Mouse (Mus musculus): ENCODE measurements at regions not wholly inside any gene's neighbourhood (a gene's known extent, or its start where the extent isn't known, plus 50 kb on each side); places are given as distances from the start of the nearest gene placed in this dataset.
"Not testable (repeated sequence)": the region's sequence is repeated elsewhere in the genome, so short reads cannot be mapped to it uniquely, and the experiment has no call there.

DNA sequence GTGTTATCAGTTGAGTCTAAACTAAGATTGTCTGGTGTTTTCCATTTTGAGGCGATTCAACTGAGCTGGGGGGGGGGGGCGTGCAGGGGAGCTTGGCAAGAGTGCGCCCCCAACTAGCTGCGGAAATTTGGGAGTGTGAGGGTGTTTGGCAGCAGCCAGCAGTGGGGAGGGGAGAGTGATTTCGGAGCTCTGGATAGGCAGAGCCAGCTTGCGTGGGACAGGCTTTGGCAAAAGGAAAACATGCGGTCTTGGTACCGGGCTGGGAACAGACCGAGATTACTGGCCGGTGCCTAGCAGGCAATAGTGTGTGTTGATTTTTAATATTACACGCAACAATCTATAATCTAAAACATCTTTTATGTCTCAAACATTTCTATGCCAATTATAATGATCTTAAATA is 199.4 kb upstream of the Cdk6 start:
- not testable (repeated sequence) for H3K36me3 ChIP-seq (ENCODE audit: control insufficient read depth, insufficient read depth, low read length, poor library complexity, severe bottlenecking)

DNA sequence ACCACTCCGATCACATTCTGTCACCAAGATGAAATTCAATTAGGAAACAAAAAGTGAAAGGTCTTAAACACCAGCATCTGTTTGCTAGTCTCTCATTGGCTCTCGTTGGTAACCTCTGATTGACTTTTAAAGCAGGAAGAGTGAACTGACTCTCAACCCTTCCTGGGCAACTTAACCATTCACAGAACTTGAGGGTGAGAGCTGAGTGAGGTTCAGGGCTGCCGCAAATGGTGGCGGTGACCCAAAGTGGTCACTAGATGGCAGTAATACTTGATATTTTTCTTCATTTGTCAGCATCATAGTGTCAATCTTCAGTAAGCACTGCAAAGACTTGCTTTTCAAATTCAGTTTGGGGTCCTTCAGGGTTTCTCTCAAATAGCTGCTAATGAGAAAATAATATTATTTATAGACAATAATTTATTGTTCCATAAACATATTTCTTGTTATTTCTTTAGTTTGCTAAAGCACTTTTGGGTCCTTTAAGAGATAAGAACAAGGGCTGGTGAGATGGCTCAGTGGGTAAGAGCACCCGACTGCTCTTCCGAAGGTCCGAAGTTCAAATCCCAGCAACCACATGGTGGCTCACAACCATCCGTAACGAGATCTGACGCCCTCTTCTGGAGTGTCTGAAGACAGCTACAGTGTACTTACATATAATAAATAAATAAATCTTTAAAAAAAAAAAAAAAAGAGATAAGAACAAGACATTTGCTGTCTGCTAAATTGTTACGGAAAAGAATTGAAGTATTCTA is 194.6 kb upstream of the Cdk6 start:
- H3K36me3 ChIP-seq (ENCODE audit: control insufficient read depth, insufficient read depth, low read length, poor library complexity, severe bottlenecking); H3K27me3 ChIP-seq (ENCODE audit: control insufficient read depth, insufficient read depth, low read length, poor library complexity, severe bottlenecking): not testable (repeated sequence)
- peak; percentile 63 for DNase-seq (ENCODE audit: low read depth, low spot score)

More for the DNA sequence above, 199.4 kb upstream of the Cdk6 start:
- not testable (repeated sequence) for H3K27me3 ChIP-seq (ENCODE audit: control insufficient read depth, insufficient read depth, low read length, poor library complexity, severe bottlenecking); DNase-seq (ENCODE audit: low read depth, low spot score)

DNA sequence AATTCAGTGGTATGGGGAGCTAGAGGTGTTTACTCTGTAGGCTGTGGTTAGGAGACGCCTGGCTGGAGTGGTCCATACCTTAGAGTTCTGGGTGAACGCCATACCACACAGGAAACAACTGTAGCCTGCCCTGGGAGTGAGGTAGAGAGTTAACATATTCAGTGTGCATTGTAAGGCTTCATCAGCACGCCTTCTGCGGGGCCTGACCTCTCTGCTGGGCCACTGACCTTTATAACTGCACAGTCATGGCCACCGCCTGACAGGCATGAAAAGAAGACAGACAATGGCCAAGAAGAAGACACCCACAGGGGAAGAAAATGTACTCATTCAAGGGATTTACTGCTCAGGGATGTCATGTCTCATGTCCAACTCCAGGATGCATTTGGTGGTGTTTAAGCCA is 191.4 kb upstream of the Cdk6 start:
- not testable (repeated sequence) for H3K27me3 ChIP-seq (ENCODE audit: control insufficient read depth, insufficient read depth, low read length, poor library complexity, severe bottlenecking); H3K36me3 ChIP-seq (ENCODE audit: control insufficient read depth, insufficient read depth, low read length, poor library complexity, severe bottlenecking); DNase-seq (ENCODE audit: low read depth, low spot score)

DNA sequence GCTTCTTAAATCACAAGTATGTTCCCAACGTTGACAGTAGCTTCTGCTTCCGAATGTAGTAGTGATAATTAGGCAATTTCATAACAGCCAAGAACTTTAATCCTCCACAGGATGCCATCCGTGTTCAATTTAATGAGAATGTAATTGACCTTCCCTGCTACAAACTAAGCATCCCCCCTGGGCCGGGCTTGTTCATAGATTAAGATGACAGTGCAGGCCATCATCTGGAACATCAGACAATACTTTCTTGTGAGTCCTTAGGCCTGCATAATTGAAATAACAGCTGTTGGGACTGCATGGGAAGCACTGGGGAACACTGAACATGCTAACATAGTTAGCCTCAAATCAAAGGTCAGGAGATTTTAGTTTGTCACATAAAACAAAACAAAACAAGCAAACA is 190.5 kb upstream of the Cdk6 start:
- not testable (repeated sequence) for DNase-seq (ENCODE audit: low read depth, low spot score); H3K27me3 ChIP-seq (ENCODE audit: control insufficient read depth, insufficient read depth, low read length, poor library complexity, severe bottlenecking); H3K36me3 ChIP-seq (ENCODE audit: control insufficient read depth, insufficient read depth, low read length, poor library complexity, severe bottlenecking)

DNA sequence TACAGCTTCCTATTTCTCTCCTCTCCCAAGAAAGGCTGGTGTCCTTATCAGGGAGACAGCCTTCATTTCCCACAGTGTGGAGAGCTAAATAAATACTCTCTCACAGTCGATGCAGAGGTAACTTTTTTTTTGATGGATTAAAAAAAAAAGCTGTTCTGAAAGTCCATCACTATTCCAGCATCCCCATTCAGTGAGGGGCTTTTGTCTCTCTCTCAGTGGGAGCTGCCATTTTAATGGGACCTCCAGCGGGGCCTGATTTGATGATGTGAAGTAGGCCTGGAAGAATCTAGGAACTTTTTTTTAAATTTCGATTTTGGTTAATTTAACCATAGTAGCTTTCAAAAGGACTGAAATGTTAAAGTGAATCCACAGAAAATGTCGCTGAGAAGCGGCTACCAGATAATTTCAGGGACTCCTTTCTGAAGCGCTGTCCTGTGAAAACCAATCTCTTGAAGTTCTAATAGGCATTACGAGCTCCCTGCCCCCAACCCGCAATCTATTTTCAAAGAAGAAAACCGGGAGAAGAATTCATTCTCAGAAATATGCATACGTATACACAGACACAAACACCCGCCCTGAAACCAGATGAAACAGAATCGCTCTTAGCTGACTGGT is 189.6 kb upstream of the Cdk6 start:
- not testable (repeated sequence) for DNase-seq (ENCODE audit: low read depth, low spot score); H3K36me3 ChIP-seq (ENCODE audit: control insufficient read depth, insufficient read depth, low read length, poor library complexity, severe bottlenecking); H3K27me3 ChIP-seq (ENCODE audit: control insufficient read depth, insufficient read depth, low read length, poor library complexity, severe bottlenecking)

DNA sequence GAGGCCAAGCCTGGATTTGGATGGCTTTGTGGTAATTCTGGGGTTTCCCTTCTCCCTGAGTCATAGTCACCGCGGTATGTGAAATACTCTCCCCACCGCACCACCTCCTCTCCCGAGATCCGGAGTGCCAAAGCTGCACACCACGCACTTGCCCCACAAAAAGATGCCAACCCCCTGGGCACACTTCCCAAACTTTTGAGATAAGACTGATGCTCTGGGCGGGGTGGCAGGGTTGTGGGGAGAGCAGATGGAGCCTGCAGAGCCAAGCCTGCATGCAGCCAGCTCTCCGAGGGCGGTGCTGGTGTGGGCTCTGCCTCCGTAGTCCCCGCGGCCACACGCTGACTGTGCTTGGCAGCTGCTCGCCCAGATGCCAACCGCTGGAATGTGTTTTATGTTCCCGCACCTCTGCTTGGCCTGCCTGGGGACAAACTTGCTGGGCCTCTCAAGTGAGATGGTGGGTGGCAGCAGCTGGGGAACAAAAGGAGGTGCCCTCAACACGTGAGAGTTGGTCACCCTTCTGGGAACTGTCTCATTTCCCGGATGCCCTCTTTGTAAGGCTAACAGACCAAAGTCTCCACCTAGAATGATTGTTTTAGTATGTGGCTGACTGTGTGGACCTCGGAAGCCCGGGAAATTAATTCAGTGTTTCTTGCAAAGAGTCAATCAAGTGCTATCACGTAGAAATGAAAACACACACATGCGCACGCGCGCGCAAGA is 189.0 kb upstream of the Cdk6 start:
- DNase-seq (ENCODE audit: low read depth, low spot score); H3K27me3 ChIP-seq (ENCODE audit: control insufficient read depth, insufficient read depth, low read length, poor library complexity, severe bottlenecking); H3K36me3 ChIP-seq (ENCODE audit: control insufficient read depth, insufficient read depth, low read length, poor library complexity, severe bottlenecking): not testable (repeated sequence)

DNA sequence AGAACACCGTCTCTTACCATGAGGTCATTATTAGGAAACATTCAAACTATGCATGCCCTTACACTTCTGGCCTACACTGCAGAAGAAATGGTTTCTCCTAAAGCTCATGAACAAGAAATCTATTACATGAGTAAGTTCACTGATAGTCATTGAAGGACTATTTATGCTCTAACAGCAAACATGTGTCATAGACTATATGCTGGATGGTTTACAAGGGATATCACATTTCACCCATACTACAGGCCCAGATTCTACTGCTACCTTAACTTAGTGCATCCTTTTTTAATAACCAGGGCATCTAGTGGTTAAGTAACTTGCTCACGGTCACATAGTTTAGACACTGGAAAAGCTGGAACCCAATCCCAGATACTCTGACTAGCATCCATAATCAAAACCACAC is 175.8 kb upstream of the Cdk6 start:
- not testable (repeated sequence) for DNase-seq (ENCODE audit: low read depth, low spot score); H3K27me3 ChIP-seq (ENCODE audit: control insufficient read depth, insufficient read depth, low read length, poor library complexity, severe bottlenecking)

DNA sequence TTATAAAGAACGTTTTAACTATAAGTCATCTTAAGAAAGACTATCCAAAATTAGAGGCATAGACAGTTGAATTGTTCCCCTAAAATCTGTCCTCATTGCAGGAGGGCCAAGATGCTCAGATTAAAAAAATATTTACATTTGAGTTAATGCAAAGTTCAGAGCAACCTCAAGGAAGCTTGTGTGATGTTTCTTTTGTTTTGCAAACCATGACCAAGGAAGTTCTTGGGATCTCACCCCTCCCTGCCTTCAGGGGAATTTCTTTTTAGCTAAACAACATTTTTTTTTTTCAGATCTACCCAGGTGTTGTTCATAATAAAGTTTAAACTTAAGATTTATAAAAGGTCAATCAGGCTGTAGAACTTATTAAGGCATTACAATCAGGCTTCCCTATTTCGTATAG is 174.8 kb upstream of the Cdk6 start:
- not testable (repeated sequence) for DNase-seq (ENCODE audit: low read depth, low spot score); H3K27me3 ChIP-seq (ENCODE audit: control insufficient read depth, insufficient read depth, low read length, poor library complexity, severe bottlenecking); H3K36me3 ChIP-seq (ENCODE audit: control insufficient read depth, insufficient read depth, low read length, poor library complexity, severe bottlenecking)

More for the DNA sequence above, 175.8 kb upstream of the Cdk6 start:
- H3K36me3 ChIP-seq (ENCODE audit: control insufficient read depth, insufficient read depth, low read length, poor library complexity, severe bottlenecking): not testable (repeated sequence)

DNA sequence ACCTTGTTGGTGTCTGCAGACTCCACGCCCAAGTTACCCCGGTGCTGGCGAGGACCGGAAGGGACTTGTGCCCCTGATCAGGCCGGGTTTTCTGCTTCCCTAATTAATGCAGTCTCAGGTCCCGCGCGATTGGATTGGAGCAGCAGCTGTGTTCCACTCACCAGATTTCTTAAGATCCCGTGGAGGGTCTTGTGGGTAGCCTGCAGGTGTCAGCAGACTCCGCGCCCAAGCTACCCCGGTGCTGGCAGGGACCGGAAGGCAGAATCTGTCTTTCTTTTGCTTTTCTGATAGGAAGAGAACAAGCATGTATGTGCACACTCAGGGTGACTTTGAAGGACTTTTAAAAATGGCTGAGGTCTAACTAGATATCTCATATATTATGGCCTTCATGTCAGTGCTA is 147.7 kb upstream of the Cdk6 start:
- not testable (repeated sequence) for H3K27me3 ChIP-seq (ENCODE audit: control insufficient read depth, insufficient read depth, low read length, poor library complexity, severe bottlenecking)
- peak; percentile 50 for DNase-seq (ENCODE audit: low read depth, low spot score)

DNA sequence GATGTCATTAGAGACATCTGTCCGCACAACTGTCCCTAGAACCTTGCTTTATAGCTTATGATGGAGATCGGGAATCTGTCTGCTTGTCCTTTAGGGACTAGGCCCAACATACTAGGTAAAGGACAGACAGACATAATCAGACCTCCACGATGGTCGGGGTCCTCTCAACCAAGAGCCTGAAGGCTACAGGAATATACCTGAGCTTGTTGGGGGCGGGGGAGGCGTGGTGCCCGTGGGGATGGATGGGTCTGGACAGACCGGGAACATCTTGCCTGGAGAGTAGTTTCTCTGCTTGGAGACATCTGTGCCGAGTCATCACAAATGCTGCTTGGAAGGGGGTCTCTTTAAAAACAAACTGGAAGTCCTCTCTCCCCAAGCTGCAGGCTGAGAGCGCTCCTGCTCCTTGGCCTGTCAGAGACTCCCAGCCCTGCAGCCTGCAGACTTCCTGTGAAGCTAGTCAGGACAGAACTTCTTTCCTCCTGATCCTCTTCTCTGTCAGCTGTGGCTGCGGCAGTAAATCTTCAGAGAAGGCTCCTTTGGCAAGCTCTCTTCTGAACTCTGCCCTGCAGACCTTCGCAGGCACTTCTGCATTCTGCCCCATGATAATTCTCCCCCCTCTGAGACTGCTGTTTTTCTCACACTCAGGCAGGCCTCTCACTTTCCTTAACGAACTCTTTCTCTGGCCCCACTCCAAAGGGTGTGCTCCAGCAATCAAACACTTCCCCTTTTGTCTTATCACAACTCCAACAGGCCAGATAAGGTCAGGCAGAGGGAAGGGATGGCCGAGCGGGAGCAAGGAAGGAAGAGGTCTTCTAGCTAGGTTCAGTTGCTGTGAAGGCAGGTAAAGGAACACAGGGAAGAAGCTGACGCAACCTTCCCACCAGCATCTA is 143.1 kb upstream of the Cdk6 start:
- Histone ChIP-seq H3K27me3 (ENCODE audit: control insufficient read depth, insufficient read depth, low read length, poor library complexity, severe bottlenecking) (no peaks in the 10 kb centered on the region), H3K36me3 (ENCODE audit: control insufficient read depth, insufficient read depth, low read length, poor library complexity, severe bottlenecking) (no peaks in the 10 kb centered on the region)
- DNase-seq (ENCODE audit: low read depth, low spot score): peak; percentile 7

More for the DNA sequence above, 147.7 kb upstream of the Cdk6 start:
- H3K36me3 ChIP-seq (ENCODE audit: control insufficient read depth, insufficient read depth, low read length, poor library complexity, severe bottlenecking): not testable (repeated sequence)

DNA sequence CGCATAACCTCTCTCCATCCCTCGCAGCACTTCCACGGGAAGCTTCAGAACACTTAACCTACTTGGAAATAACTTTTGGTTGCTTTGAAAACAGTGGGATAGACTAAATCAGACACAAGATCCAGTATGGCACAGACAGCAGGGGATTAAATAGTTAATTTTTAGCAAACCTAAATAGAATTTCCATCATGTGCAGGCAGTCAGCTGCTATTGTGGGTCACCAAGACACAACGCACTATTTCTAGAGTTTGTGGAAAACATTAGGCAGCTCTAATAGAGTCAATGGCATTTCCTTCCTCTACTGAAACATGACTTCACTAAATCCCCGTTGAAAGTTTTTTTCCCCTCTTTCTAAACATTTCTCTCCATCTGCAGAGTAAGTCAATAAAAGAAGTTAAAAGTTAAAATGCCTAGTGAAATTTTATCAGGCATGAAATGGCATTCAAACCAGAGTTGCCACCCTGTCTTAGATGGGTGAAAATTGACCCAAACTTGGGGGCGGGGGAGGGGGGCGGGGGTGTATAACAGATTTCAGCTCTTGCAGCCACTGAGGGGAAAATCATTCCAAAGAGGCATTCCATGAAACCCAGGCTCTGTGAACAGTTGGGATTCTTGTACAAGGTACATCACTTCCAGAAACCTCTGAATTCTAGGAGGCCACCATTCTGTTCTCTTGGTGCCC is 142.3 kb upstream of the Cdk6 start:
- not testable (repeated sequence) for H3K27me3 ChIP-seq (ENCODE audit: control insufficient read depth, insufficient read depth, low read length, poor library complexity, severe bottlenecking); H3K36me3 ChIP-seq (ENCODE audit: control insufficient read depth, insufficient read depth, low read length, poor library complexity, severe bottlenecking); DNase-seq (ENCODE audit: low read depth, low spot score)

DNA sequence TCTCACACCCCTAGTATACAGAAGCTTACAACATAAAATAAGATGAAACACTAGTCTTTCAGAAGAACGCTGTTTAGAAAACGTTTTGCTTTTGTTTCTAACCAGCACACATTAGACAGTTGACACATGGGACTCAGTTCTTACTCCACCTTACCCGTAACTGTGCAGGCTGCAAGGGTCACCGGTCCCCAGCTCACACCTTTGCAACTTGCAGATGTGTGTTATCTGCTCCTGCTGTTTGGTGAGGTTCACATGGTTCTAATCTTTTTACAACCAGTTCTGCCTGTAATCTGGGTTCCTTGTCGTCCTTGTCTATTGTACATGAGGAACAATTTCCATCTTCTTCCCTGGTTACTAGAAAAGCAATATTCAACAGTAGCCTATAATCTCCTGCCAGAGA is 135.1 kb upstream of the Cdk6 start:
- DNase-seq (ENCODE audit: low read depth, low spot score); H3K36me3 ChIP-seq (ENCODE audit: control insufficient read depth, insufficient read depth, low read length, poor library complexity, severe bottlenecking); H3K27me3 ChIP-seq (ENCODE audit: control insufficient read depth, insufficient read depth, low read length, poor library complexity, severe bottlenecking): not testable (repeated sequence)

DNA sequence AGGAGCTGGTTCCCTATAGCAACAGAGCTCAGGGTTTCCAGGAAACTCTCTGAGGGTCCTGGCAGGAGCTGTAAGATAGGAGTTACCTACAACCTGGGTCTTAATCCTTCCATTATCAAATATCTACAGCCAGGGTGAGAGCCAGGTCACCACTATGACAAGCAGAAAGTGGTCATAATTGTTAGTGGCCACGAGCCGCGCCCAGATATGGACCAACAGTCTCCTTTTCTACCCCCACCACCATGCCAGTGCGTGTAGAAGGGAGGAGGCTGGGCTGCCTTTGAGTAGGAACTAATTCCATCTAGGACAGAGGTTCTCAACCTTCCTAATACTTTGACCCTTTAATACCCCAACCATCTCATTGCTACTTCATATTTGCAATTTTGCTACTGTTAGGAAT is 133.0 kb upstream of the Cdk6 start:
- not testable (repeated sequence) for H3K36me3 ChIP-seq (ENCODE audit: control insufficient read depth, insufficient read depth, low read length, poor library complexity, severe bottlenecking); H3K27me3 ChIP-seq (ENCODE audit: control insufficient read depth, insufficient read depth, low read length, poor library complexity, severe bottlenecking); DNase-seq (ENCODE audit: low read depth, low spot score)

DNA sequence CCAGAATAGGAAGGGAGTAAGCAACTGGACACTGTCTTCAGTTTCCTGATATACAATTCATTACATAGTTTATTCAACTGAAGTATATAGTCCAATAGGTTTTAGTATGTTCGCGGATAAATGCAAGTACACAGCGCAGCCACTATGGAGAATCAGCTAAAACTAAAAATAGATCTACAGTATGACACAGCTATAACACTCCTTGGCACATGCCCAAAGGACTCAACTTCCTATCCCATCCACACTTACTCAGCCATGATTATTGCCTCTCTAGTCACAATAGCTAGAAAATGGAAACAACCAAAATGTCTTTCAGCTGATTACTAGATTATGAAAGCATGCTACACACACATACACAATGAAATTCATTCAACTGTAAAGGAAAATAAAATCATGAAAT is 130.0 kb upstream of the Cdk6 start:
- no peak for DNase-seq (ENCODE audit: low read depth, low spot score)
- no peaks in the 10 kb centered on the region for H3K27me3 ChIP-seq (ENCODE audit: control insufficient read depth, insufficient read depth, low read length, poor library complexity, severe bottlenecking)
- H3K36me3 ChIP-seq (ENCODE audit: control insufficient read depth, insufficient read depth, low read length, poor library complexity, severe bottlenecking): no peaks in the 10 kb centered on the region
